Mouse (Mus musculus) hematopoietic stem cell, adult 5-6 weeks (primary cell): ENCODE results near the gene Adam1a. TPM values are rescaled to one million over a fixed set of nuclear protein-coding genes. Genes with fewer than 3 reads are reported as not detected.

Source experiments
- ATAC-seq, 2 experiments: fragments of 125-278 bp in 1 of 2; replicated peaks in 1 of 2; 2 replicates each; pipeline ENCODE4 v1.8.0; 2016 to 2017; ENCODE audit warnings: inconsistent platforms in 2 of 2, mild to moderate bottlenecking in 2 of 2, moderate number of reproducible peaks in 2 of 2, low read depth in 1 of 2, moderate TSS enrichment in 1 of 2; ENCODE audit not compliant: low FRiP score in 2 of 2, poor library complexity in 2 of 2, severe bottlenecking in 2 of 2, insufficient read depth in 1 of 2, low TSS enrichment in 1 of 2
- total RNA-seq: library from RNA; stranded (forward); fragments of 172-1452, 232-1000 nt; gene quantifications from 2 replicates; pipeline ENCODE4 v1.2.3, GENCODE M21; 2017

Adam1a gene
- total RNA-seq, 1 experiment from 2014 or later: 2.8 TPM

GRCm38 (mm10) chr5:121570787-121571186, 25.5 kb upstream of the Adam1a start:
- ATAC-seq: no peak

GRCm38 (mm10) chr5:121569881-121570420, 24.7 kb upstream of the Adam1a start:
- ATAC-seq: no peak

- ATAC-seq: no peak
Observed at GRCm38 (mm10) chr5:121566035-121566681, 20.9 kb upstream of the Adam1a start.

GRCm38 (mm10) chr5:121564468-121564895, 19.2 kb upstream of the Adam1a start:
- ATAC-seq: peak; percentile 75 to 90

- ATAC-seq: no peak
Observed at GRCm38 (mm10) chr5:121562436-121562835, 17.2 kb upstream of the Adam1a start.

GRCm38 (mm10) chr5:121549196-121549595, 3.9 kb upstream of the Adam1a start:
- ATAC-seq: no peak

GRCm38 (mm10) chr5:121547084-121547483, 1.8 kb upstream of the Adam1a start:
- ATAC-seq: no peak

GRCm38 (mm10) chr5:121546530-121546895, 1.2 kb upstream of the Adam1a start:
- peak; percentile 65 to 83 for ATAC-seq

GRCm38 (mm10) chr5:121545793-121546529, 679 bp upstream of the Adam1a start, which contains the start of gene Mapkapk5:
Gene Mapkapk5 (minus strand): TSS chr5:121545905.
- ATAC-seq: peak; percentile 90 to 94

- no peak for ATAC-seq
Observed at GRCm38 (mm10) chr5:121543370-121543769, 1.9 kb downstream of the Adam1a start.

- no peak for ATAC-seq
Observed at GRCm38 (mm10) chr5:121541235-121541634, 4.0 kb downstream of the Adam1a start.

- ATAC-seq: no peak
Observed at GRCm38 (mm10) chr5:121540066-121540465, 5.2 kb downstream of the Adam1a start.

- ATAC-seq: no peak
Observed at GRCm38 (mm10) chr5:121537588-121537987, 7.7 kb downstream of the Adam1a start.

GRCm38 (mm10) chr5:121536921-121537555, 8.2 kb downstream of the Adam1a start:
- no peak for ATAC-seq

- ATAC-seq: no peak; a peak in 1 of 4 replicates
Observed at GRCm38 (mm10) chr5:121535116-121535515, 10.2 kb downstream of the Adam1a start.

GRCm38 (mm10) chr5:121534521-121534920, 10.8 kb downstream of the Adam1a start:
- no peak for ATAC-seq

- ATAC-seq: no peak
Observed at GRCm38 (mm10) chr5:121526961-121527360, 18.3 kb downstream of the Adam1a start.

GRCm38 (mm10) chr5:121526526-121526925, 18.8 kb downstream of the Adam1a start:
- no peak for ATAC-seq
